Mouse (Mus musculus) CH12.LX (cell line): ENCODE results near the gene Clcn1. TPM values are rescaled to one million over a fixed set of nuclear protein-coding genes. Genes with fewer than 3 reads are reported as not detected.

Experiments
- DNase-seq: peaks from one replicate; pipeline ENCODE4 v3.0.0-alpha.2; 2013; ENCODE audit errors: extremely low read depth
- H3K27ac ChIP-seq: 2 replicates; pipeline ENCODE4 v1.5.1; 2012; ENCODE audit warnings: low read depth, mild to moderate bottlenecking, control low read depth, moderate library complexity; ENCODE audit not compliant: insufficient read depth
- H3K27me3 ChIP-seq: replicated peaks from 2 replicates; pipeline ENCODE3; 2012; ENCODE audit warnings: inconsistent platforms
- H3K36me3 ChIP-seq, 2 experiments: replicated peaks in 1 of 2; 2 replicates each; pipeline versions ENCODE3 to v1.6.1; 2012; ENCODE audit warnings: inconsistent platforms in 1 of 2, low read length in 1 of 2, mild to moderate bottlenecking in 1 of 2, mixed read lengths in 1 of 2, moderate library complexity in 1 of 2; ENCODE audit not compliant: control insufficient read depth in 1 of 2, insufficient read depth in 1 of 2
- H3K4me1 ChIP-seq, 2 experiments: 2 replicates each; pipeline ENCODE4 v1.6.1; 2012; ENCODE audit warnings: inconsistent platforms in 1 of 2, moderate library complexity in 1 of 2; ENCODE audit not compliant: insufficient read depth in 2 of 2, control insufficient read depth in 1 of 2
- H3K4me2 ChIP-seq: 2 replicates; pipeline ENCODE4 v1.6.1; 2012; ENCODE audit warnings: low read depth, mild to moderate bottlenecking, control low read depth; ENCODE audit not compliant: poor library complexity, insufficient read depth, severe bottlenecking
- H3K4me3 ChIP-seq, 3 experiments: fragments of 150-350 bp in 1 of 3; sonication (generic) in 1 of 3; replicated peaks in 1 of 3; 2 replicates each; pipeline versions ENCODE3 to v1.5.1; 2011 to 2012; ENCODE audit warnings: low read depth in 2 of 3, low read length in 2 of 3, mild to moderate bottlenecking in 2 of 3, moderate library complexity in 2 of 3, control low read depth in 1 of 3, improper control_type of control experiment in 1 of 3, inconsistent platforms in 1 of 3, mixed read lengths in 1 of 3; ENCODE audit not compliant: poor library complexity in 1 of 3
- H3K79me2 ChIP-seq: replicated peaks from 2 replicates; pipeline ENCODE4 v1.6.1; 2012; ENCODE audit warnings: mild to moderate bottlenecking, moderate library complexity; ENCODE audit not compliant: control insufficient read depth, poor library complexity, insufficient read depth, severe bottlenecking; ENCODE audit errors: extremely low read depth
- H3K9ac ChIP-seq: 2 replicates; pipeline ENCODE4 v1.6.1; 2012; ENCODE audit warnings: low read depth, mild to moderate bottlenecking, control low read depth, moderate library complexity; ENCODE audit not compliant: insufficient read depth
- H3K9me3 ChIP-seq: replicated peaks from 2 replicates; pipeline ENCODE3; 2012; ENCODE audit warnings: low read length, inconsistent platforms, mixed read lengths
- BHLHE40 ChIP-seq: IDR thresholded peaks from 2 replicates; pipeline ENCODE4 v1.6.1; 2011; ENCODE audit warnings: mild to moderate bottlenecking, low read depth, low read length, improper control_type of control experiment
- CHD1 ChIP-seq: IDR thresholded peaks from 2 replicates; pipeline ENCODE4 v1.6.1; 2012; ENCODE audit warnings: low read depth, low read length, improper control_type of control experiment, inconsistent platforms
- CHD2 ChIP-seq: IDR thresholded peaks from 2 replicates; pipeline ENCODE4 v1.6.1; 2011; ENCODE audit warnings: low read length, improper control_type of control experiment
- CTCF ChIP-seq, 2 experiments: IDR thresholded peaks in 1 of 2; conservative IDR thresholded peaks in 1 of 2; 2 replicates each; pipeline ENCODE4 v1.5.1; 2011 to 2012; ENCODE audit warnings: low read depth in 2 of 2, low read length in 2 of 2, improper control_type of control experiment in 1 of 2, inconsistent platforms in 1 of 2, mild to moderate bottlenecking in 1 of 2, moderate library complexity in 1 of 2
- E2F4 ChIP-seq: IDR thresholded peaks from 2 replicates; pipeline ENCODE4 v1.6.1; 2011; ENCODE audit warnings: low read depth, low read length, improper control_type of control experiment; ENCODE audit not compliant: insufficient replicate concordance
- ELF1 ChIP-seq: IDR thresholded peaks from 2 replicates; pipeline ENCODE4 v1.6.1; 2014; ENCODE audit warnings: low read depth, mild to moderate bottlenecking, inconsistent platforms, low read length, improper control_type of control experiment
- ETS1 ChIP-seq: conservative IDR thresholded peaks from 2 replicates; pipeline ENCODE4 v1.6.1; 2012; ENCODE audit warnings: low read depth, mild to moderate bottlenecking, inconsistent platforms, low read length, improper control_type of control experiment, moderate library complexity
- HCFC1 ChIP-seq: IDR thresholded peaks from 2 replicates; pipeline ENCODE4 v1.6.1; 2012; ENCODE audit warnings: low read depth, mild to moderate bottlenecking, inconsistent platforms, low read length, improper control_type of control experiment
- IRF4 ChIP-seq: IDR thresholded peaks from 2 replicates; pipeline ENCODE4 v1.6.1; 2014; ENCODE audit warnings: low read depth, mild to moderate bottlenecking, inconsistent platforms, low read length, improper control_type of control experiment
- MAFK ChIP-seq: IDR thresholded peaks from 2 replicates; pipeline ENCODE4 v1.6.1; 2011; ENCODE audit warnings: low read length, improper control_type of control experiment; ENCODE audit not compliant: insufficient replicate concordance
- MEF2A ChIP-seq: IDR thresholded peaks from 2 replicates; pipeline ENCODE4 v1.6.1; 2014; ENCODE audit warnings: low read depth, mild to moderate bottlenecking, inconsistent platforms, low read length, improper control_type of control experiment, borderline replicate concordance
- MXI1 ChIP-seq: IDR thresholded peaks from 2 replicates; pipeline ENCODE4 v1.6.1; 2011; ENCODE audit warnings: mild to moderate bottlenecking, low read depth, low read length, improper control_type of control experiment
- MYC ChIP-seq: IDR thresholded peaks from 2 replicates; pipeline ENCODE4 v1.6.1; 2011; ENCODE audit warnings: low read depth, mild to moderate bottlenecking, improper control_type of control experiment, low read length
- NELFE ChIP-seq: IDR thresholded peaks from 2 replicates; pipeline ENCODE4 v1.6.1; 2011; ENCODE audit warnings: low read depth, low read length, improper control_type of control experiment
- POLR2A ChIP-seq: IDR thresholded peaks from 2 replicates; pipeline ENCODE4 v1.6.1; 2011; ENCODE audit warnings: low read depth, mild to moderate bottlenecking, improper control_type of control experiment, low read length
- POLR2AphosphoS2 ChIP-seq: IDR thresholded peaks from 2 replicates; pipeline ENCODE4 v1.6.1; 2011; ENCODE audit warnings: low read depth, low read length, improper control_type of control experiment
- TBP ChIP-seq: conservative IDR thresholded peaks from 2 replicates; pipeline ENCODE4 v1.6.1; 2011; ENCODE audit warnings: low read depth, low read length, improper control_type of control experiment
- TCF12 ChIP-seq: IDR thresholded peaks from 2 replicates; pipeline ENCODE4 v1.6.1; 2014; ENCODE audit warnings: low read depth, mild to moderate bottlenecking, inconsistent platforms, low read length, improper control_type of control experiment
- UBTF ChIP-seq: IDR thresholded peaks from 2 replicates; pipeline ENCODE4 v1.6.1; 2012; ENCODE audit warnings: low read depth, mild to moderate bottlenecking, inconsistent platforms, low read length, improper control_type of control experiment, moderate library complexity
- USF2 ChIP-seq: conservative IDR thresholded peaks from 2 replicates; pipeline ENCODE4 v1.6.1; 2011; ENCODE audit warnings: low read depth, low read length, improper control_type of control experiment
- ZKSCAN1 ChIP-seq: IDR thresholded peaks from 2 replicates; pipeline ENCODE4 v1.6.1; 2012; ENCODE audit warnings: low read depth, inconsistent platforms, low read length, improper control_type of control experiment, borderline replicate concordance
- dilution Hi-C: fragments of 300-500 bp; cut with MboI; formaldehyde crosslinking; loops from 2 replicates; pipeline ENCODE4 v1.14.3; 2020; ENCODE audit warnings: low sequenced_read_pairs; ENCODE audit not compliant: extremely low pct_unique_long_range_greater_than_20kb, extremely low pct_ligation_motif_present
- in situ Hi-C: fragments of 300-500 bp; cut with MboI; formaldehyde crosslinking; loops from 3 replicates; pipeline ENCODE4 v1.14.3; 2019; ENCODE audit warnings: low sequenced_read_pairs, low pct_ligation_motif_present, low pct_unique_long_range_greater_than_20kb, mixed read lengths
- polyA plus RNA-seq: library from polyadenylated mRNA; unstranded; fragments of >175 nt; gene quantifications from 2 replicates; pipeline ENCODE4 v1.2.1, GENCODE M21; 2012; ENCODE audit warnings: low read depth; ENCODE audit not compliant: insufficient read length
- total RNA-seq, 2 experiments: library from RNA; depleted of rRNA; stranded (reverse); fragments of 300-350 nt in 1 of 2; fragments of >200 nt in 1 of 2; gene quantifications; 2 replicates each; pipeline ENCODE4 v1.2.3; 2012 to 2014

Clcn1 gene
- total and polyA plus RNA-seq, 3 experiments, result 0.04 to 0.50 (median 0.08) TPM

GRCm38 (mm10) chr6:42276151-42276550 lies 10.3 kb upstream of the Clcn1 start:
- Histone ChIP-seq H3K27ac (no peak overlapping the region), H3K79me2 (0 out of 2 replicates have a peak, but pooled peaks cover 2% of the 10 kb centered on the region), H3K9ac (no peak overlapping the region), H3K4me3 (no peak overlapping the region), H3K9me3 (no peaks in the 10 kb centered on the region), H3K4me1 (peaks cover 0 to 5% of the 10 kb centered on the region in 2 experiments; a peak in 2 of 4 replicates), H3K27me3 (no peaks in the 10 kb centered on the region), H3K36me3 (peaks cover 63 to 93% of the 10 kb centered on the region in 2 experiments), H3K4me2 (no peak overlapping the region)
- DNase-seq, result no peak
- dilution Hi-C loops, result no loop called here
- in situ Hi-C loops, result no loop called here
- TF ChIP-seq ELF1 (no peak), IRF4 (no peak), MYC (no peak), NELFE (no peak), BHLHE40 (no peak), CHD2 (no peak)

- Histone ChIP-seq H3K4me2 (no peak overlapping the region), H3K9ac (no peak overlapping the region), H3K4me1 (peaks cover 0 to 26% of the 10 kb centered on the region in 2 experiments; a peak in 2 of 4 replicates), H3K27ac (no peak overlapping the region), H3K9me3 (no peaks in the 10 kb centered on the region), H3K36me3 (peaks cover 39 to 73% of the 10 kb centered on the region in 2 experiments), H3K79me2 (no peaks in the 10 kb centered on the region), H3K27me3 (no peaks in the 10 kb centered on the region), H3K4me3 (no peak overlapping the region)
- TF ChIP-seq POLR2AphosphoS2 (no peak), CTCF (conservative IDR thresholded peaks at IDR 0.05 in 1 of 2, IDR thresholded peaks at IDR 0.05 in 1 of 2; ENCODE audit: low read depth in 2 of 2, low read length in 2 of 2) (no peak), USF2 (no peak), E2F4 (no peak), MXI1 (no peak), MEF2A (no peak), ELF1 (no peak), TBP (no peak), MYC (no peak), ETS1 (no peak), MAFK (no peak), ZKSCAN1 (no peak), POLR2A (no peak), HCFC1 (no peak), UBTF (no peak), CHD1 (no peak), TCF12 (no peak)
- dilution Hi-C loops (no loop called here), in situ Hi-C loops (no loop called here)
- DNase-seq, result no peak
These were observed 3.5 kb upstream of the Clcn1 start for GRCm38 (mm10) chr6:42282865-42283528.
